Mouse (Mus musculus) heart, adult 2 months (tissue): Measurements from ENCODE around the gene Slc16a3.

Experiments
- CTCF ChIP-seq: fragments of 200-600 bp; IDR thresholded peaks from 2 replicates; pipeline ENCODE4 v1.8.1; 2022; ENCODE audit warnings: antibody characterized with exemption, mild to moderate bottlenecking, moderate library complexity
- EP300 ChIP-seq: fragments of 200-500 bp; IDR thresholded peaks from 2 replicates; pipeline ENCODE4 v1.6.1; 2011; ENCODE audit warnings: low read depth, low read length, control low read depth; ENCODE audit not compliant: insufficient read depth

GRCm38 (mm10) chr11:120948328-120948727, at the start of gene Slc16a3:
- no peak for TF ChIP-seq CTCF
- no peak for TF ChIP-seq EP300
